Mouse (Mus musculus) midbrain, postnatal 0 days (tissue): ENCODE results near the gene Duxf3. TPM values are rescaled to one million over a fixed set of nuclear protein-coding genes. Genes with fewer than 3 reads are reported as not detected.
A peak's percentile ranks its signal among the peaks of the same experiment; 100 is the strongest.
"Not testable (repeated sequence)": the region's sequence is repeated elsewhere in the genome, so short reads cannot be mapped to it uniquely, and the experiment has no call there.

Experiments used
- ATAC-seq: fragments of 200-750 bp; cut with Nextera tagmentation; 2 replicates; pipeline ENCODE4 v1.8.0; 2017; ENCODE audit warnings: moderate number of reproducible peaks, mild to moderate bottlenecking, moderate TSS enrichment, moderate library complexity; ENCODE audit not compliant: low FRiP score
- DNase-seq: peaks from one replicate; pipeline ENCODE4 v3.0.0-alpha.2; 2015; ENCODE audit warnings: low spot score
- H3K27ac ChIP-seq: fragments of 300-500 bp; sonication (generic); 2 replicates; pipeline ENCODE4 v1.5.1; 2014; ENCODE audit warnings: low read depth, mild to moderate bottlenecking, low read length, mixed read lengths
- H3K27me3 ChIP-seq: fragments of 300-500 bp; sonication (generic); 2 replicates; pipeline ENCODE4 v1.6.1; 2014; ENCODE audit warnings: low read length, control low read depth, mixed read lengths; ENCODE audit not compliant: insufficient read depth
- H3K36me3 ChIP-seq: fragments of 300-500 bp; sonication (generic); 2 replicates; pipeline ENCODE4 v1.6.1; 2014; ENCODE audit warnings: low read length, control low read depth, mixed read lengths; ENCODE audit not compliant: insufficient read depth
- H3K4me1 ChIP-seq: fragments of 300-500 bp; sonication (generic); 2 replicates; pipeline ENCODE4 v1.6.1; 2014; ENCODE audit warnings: mild to moderate bottlenecking, control low read depth, antibody characterized with exemption, low read length, mixed read lengths; ENCODE audit not compliant: insufficient read depth
- H3K4me2 ChIP-seq: fragments of 300-500 bp; sonication (generic); 2 replicates; pipeline ENCODE4 v1.6.1; 2014; ENCODE audit warnings: low read depth, mild to moderate bottlenecking, low read length, mixed read lengths; ENCODE audit not compliant: poor library complexity, severe bottlenecking
- H3K4me3 ChIP-seq: fragments of 300-500 bp; sonication (generic); 2 replicates; pipeline ENCODE4 v1.5.1; 2014; ENCODE audit warnings: low read depth, mild to moderate bottlenecking, low read length, moderate library complexity
- H3K9ac ChIP-seq: fragments of 300-500 bp; sonication (generic); replicated peaks from 2 replicates; pipeline ENCODE4 v1.6.1; 2014; ENCODE audit warnings: mild to moderate bottlenecking, low read length, moderate library complexity, mixed read lengths; ENCODE audit not compliant: poor library complexity, severe bottlenecking
- H3K9me3 ChIP-seq: fragments of 300-500 bp; sonication (generic); 2 replicates; pipeline ENCODE4 v1.6.1; 2016; ENCODE audit warnings: low read length, control low read depth
- CTCF ChIP-seq: IDR thresholded peaks from 2 replicates; pipeline ENCODE4 v1.5.1; 2016; ENCODE audit warnings: antibody characterized with exemption, mild to moderate bottlenecking
- WGBS: fragments of 180-500 bp; shearing (Covaris S2); extraction: QIAGEN DNeasy Blood & Tissue Kit; methylation state at CpG from one replicate; pipeline ENCODE4 v1.1.7; 2014; 5-methylcytosine and 5-hydroxymethylcytosine counted together
- polyA plus RNA-seq: library from polyadenylated mRNA; unstranded; fragments of >200 nt; fragmentation: Nextera tagmentation; extraction: Ambion mirVana; gene quantifications from 2 replicates; pipeline ENCODE4 v1.2.1, GENCODE M21; 2015
- total RNA-seq: library from RNA; depleted of rRNA; stranded (reverse); fragments of >200 nt; gene quantifications from 2 replicates; pipeline ENCODE4 v1.2.3, GENCODE M21; 2014

The Duxf3 gene
- total and polyA plus RNA-seq, 2 experiments from 2014 or later, result not detected

- Histone ChIP-seq H3K27ac (no peak overlapping the region), H3K4me3 (no peak overlapping the region), H3K9ac (no peak overlapping the region), H3K9me3 (no peaks in the 10 kb centered on the region), H3K4me1 (no peaks in the 10 kb centered on the region; the same call in 1 of the 2 replicates), H3K27me3 (no peaks in the 10 kb centered on the region), H3K36me3 (no peaks in the 10 kb centered on the region), H3K4me2 (no peak overlapping the region)
- ATAC-seq, result no peak
- no peak for TF ChIP-seq CTCF
- 29% methylated on average over 1 of the region's 1 CpGs for WGBS
- no peak for DNase-seq
Observed at GRCm38 (mm10) chr10:58249535-58249934, 17.1 kb upstream of the Duxf3 start.

- peak; percentile 27 for DNase-seq
- H3K4me3 ChIP-seq, H3K27me3 ChIP-seq, H3K36me3 ChIP-seq, H3K4me1 ChIP-seq, H3K4me2 ChIP-seq, H3K27ac ChIP-seq, H3K9ac ChIP-seq: not testable (repeated sequence)
- 82% methylated on average over 7 of the region's 8 CpGs for WGBS
- ATAC-seq, result peak; percentile 85
- H3K9me3 ChIP-seq, result peaks cover 18% of the 10 kb centered on the region; the same call in 1 of the 2 replicates
Observed at GRCm38 (mm10) chr10:58238984-58239740, 6.7 kb upstream of the Duxf3 start.

- H3K27me3 ChIP-seq, result no peaks in the 10 kb centered on the region
- H3K4me2 ChIP-seq, result no peak within 1 kb of the TSS
- no peaks in the 10 kb centered on the region for H3K4me1 ChIP-seq
- peaks cover 27% of the 10 kb centered on the region for H3K9me3 ChIP-seq
- no peak within 1 kb of the TSS for H3K9ac ChIP-seq
- TF ChIP-seq CTCF, result no peak
- WGBS, result 92% methylated on average over 10 of the region's 10 CpGs
- H3K36me3 ChIP-seq, result no peaks in the 10 kb centered on the region
- no peak within 1 kb of the TSS for H3K27ac ChIP-seq
- ATAC-seq, result no peak
- DNase-seq, result no peak
- H3K4me3 ChIP-seq, result no peak within 1 kb of the TSS
Observed at GRCm38 (mm10) chr10:58236613-58237012, 4.1 kb upstream of the Duxf3 start, which contains the start of gene Gm4981. TSS of gene Gm4981 (minus strand) at chr10:58236701.

- not testable (repeated sequence) for H3K4me3 ChIP-seq, H3K9ac ChIP-seq, H3K36me3 ChIP-seq, H3K27me3 ChIP-seq, H3K27ac ChIP-seq, ATAC-seq, H3K4me2 ChIP-seq, H3K4me1 ChIP-seq, DNase-seq
- H3K9me3 ChIP-seq, result peaks cover 30% of the 10 kb centered on the region
- 75% methylated on average over 4 of the region's 4 CpGs for WGBS
Observed at GRCm38 (mm10) chr10:58234985-58235384, 2.5 kb upstream of the Duxf3 start.

DNA sequence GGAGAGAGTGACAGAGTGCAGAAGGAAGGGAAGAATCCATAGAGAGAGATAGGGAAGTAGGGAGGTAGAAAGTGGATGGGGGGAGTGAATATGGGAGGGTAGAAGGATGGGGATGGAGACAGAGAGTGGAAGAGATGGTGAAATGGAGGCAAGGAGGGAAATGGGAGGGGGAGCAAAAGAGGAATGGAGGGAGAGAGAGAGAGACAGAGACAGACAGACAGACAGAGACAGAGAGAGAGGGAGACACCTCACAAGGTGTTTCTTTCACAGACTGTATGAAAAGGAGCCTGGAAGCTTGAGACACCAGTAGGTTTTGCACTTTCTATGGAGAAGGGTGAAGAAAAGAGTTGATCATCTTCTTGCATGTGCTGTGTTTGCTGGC is 1.3 kb upstream of the Duxf3 start:
- DNase-seq, H3K4me2 ChIP-seq, H3K27me3 ChIP-seq, H3K9ac ChIP-seq, ATAC-seq, H3K4me3 ChIP-seq, H3K36me3 ChIP-seq, H3K4me1 ChIP-seq, H3K27ac ChIP-seq: not testable (repeated sequence)
- H3K9me3 ChIP-seq, result peaks cover 23% of the 10 kb centered on the region

- not testable (repeated sequence) for H3K4me1 ChIP-seq, H3K4me2 ChIP-seq, H3K9ac ChIP-seq, H3K27me3 ChIP-seq, DNase-seq, H3K4me3 ChIP-seq, H3K27ac ChIP-seq, H3K36me3 ChIP-seq
- WGBS, result 79% methylated on average over 9 of the region's 10 CpGs
- peak; percentile 50 for ATAC-seq
- H3K9me3 ChIP-seq, result peaks cover 23% of the 10 kb centered on the region
Observed at GRCm38 (mm10) chr10:58233054-58233739, 722 bp upstream of the Duxf3 start.

- H3K4me3 ChIP-seq, H3K36me3 ChIP-seq, H3K27me3 ChIP-seq, H3K4me1 ChIP-seq, H3K9ac ChIP-seq, H3K27ac ChIP-seq, H3K4me2 ChIP-seq: not testable (repeated sequence)
- DNase-seq (peak; percentile 45), ATAC-seq (peak; percentile 81)
- 88% methylated on average over 31 of the region's 35 CpGs for WGBS
- peaks cover 23% of the 10 kb centered on the region for H3K9me3 ChIP-seq
Observed at GRCm38 (mm10) chr10:58231779-58232640, 465 bp downstream of the Duxf3 start.

DNA sequence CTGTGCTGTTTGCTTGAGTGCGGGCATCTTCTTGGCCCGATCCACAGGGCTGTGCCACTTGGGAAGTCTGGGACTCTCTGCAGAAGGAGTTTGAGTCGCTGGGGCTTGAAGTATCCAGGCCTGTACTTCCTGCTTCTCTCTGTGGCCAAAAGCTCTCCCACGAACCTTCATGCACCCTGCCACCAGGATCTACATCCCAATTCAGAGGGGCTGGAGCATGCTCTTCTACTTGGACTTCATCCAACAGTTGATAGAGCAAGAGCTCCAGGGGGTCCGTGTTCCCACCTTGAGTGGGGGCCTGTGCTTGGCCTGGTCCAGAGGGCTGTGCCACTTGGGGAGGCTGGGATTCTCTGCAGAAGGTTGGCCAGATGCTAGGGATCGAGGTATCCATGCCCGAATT is 1.4 kb downstream of the Duxf3 start:
- DNase-seq, H3K4me1 ChIP-seq, H3K36me3 ChIP-seq, H3K4me3 ChIP-seq, H3K27ac ChIP-seq, H3K4me2 ChIP-seq, H3K9ac ChIP-seq, H3K27me3 ChIP-seq: not testable (repeated sequence)
- peaks cover 19% of the 10 kb centered on the region for H3K9me3 ChIP-seq
- peak; percentile 32 for ATAC-seq
- 81% methylated on average over 5 of the region's 7 CpGs for WGBS
